Mouse (Mus musculus) left cerebral cortex, adult 6 months (tissue): ENCODE results near the gene Serpind1. TPM values are rescaled to one million over a fixed set of nuclear protein-coding genes. Genes with fewer than 3 reads are reported as not detected.

Experiments used
- long read RNA-seq, 2 experiments: library from polyadenylated mRNA; unstranded; transcript quantifications; one replicate each; pipeline ENCODE4 v2.0.0; 2019 to 2020
- polyA plus RNA-seq: library from polyadenylated mRNA; unstranded; fragments of <200 nt; fragmentation: Nextera tagmentation; gene quantifications from 2 replicates; pipeline ENCODE4 v1.2.3, GENCODE M21; 2021

Gene Serpind1
- 4.2 and 4.4 TPM in 2 replicates for polyA plus RNA-seq
- long read RNA-seq, experiment 1, partial matches to known transcripts, result 24 of 24 reads
- long read RNA-seq, experiment 1, other reads (novel, unspliced or antisense), result 0 of 24 reads
- long read RNA-seq, experiment 2, partial matches to known transcripts, result 4 of 4 reads
- long read RNA-seq, experiment 2, other reads (novel, unspliced or antisense), result 0 of 4 reads

DNA sequence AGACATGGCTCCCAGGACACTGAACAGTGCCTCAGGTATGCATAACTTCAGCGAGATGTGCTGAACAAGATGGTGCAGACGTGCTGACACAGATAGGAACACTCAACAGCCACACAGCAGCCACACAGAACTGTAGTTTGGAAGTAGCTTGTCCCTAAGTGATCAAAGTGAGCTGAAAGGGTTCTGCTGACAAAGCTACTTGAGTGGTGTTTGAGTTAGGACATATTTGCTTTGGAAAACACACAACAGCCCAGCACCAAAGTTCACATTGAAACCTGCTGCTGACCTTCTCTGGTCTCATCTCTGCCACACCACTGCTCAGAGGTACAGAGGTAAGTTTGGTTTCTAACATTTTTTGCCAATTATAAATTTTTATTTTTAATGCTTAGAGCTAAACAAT, at the start of gene Serpind1:
Serpind1 (plus strand) TSS at position 256 of the 400 bp plus-strand sequence.

Other genes starting within 250 kb of the Serpind1 start
- gene Ppil2, start 220.1 kb upstream of the Serpind1 start, polyA plus RNA-seq, result 66.5 and 80.4 TPM in 2 replicates
- gene 2610318N02Rik, start 206.2 kb upstream of the Serpind1 start, polyA plus RNA-seq, result 1.5 and 2.6 TPM in 2 replicates
- gene Sdf2l1, start 199.0 kb upstream of the Serpind1 start, polyA plus RNA-seq, result 36.1 and 38.1 TPM in 2 replicates
- 36.2 and 43.2 TPM in 2 replicates for gene Ydjc, start 186.8 kb upstream of the Serpind1 start, polyA plus RNA-seq
- gene Ccdc116, start 184.1 kb upstream of the Serpind1 start, polyA plus RNA-seq, result 0.81 and 0.87 TPM in 2 replicates
- 103 and 106 TPM in 2 replicates for gene Ube2l3, start 128.7 kb upstream of the Serpind1 start, polyA plus RNA-seq
- 0.22 and 0.34 TPM in 2 replicates for gene Rimbp3, start 122.8 kb upstream of the Serpind1 start, polyA plus RNA-seq
- gene Hic2, start 97.8 kb upstream of the Serpind1 start, polyA plus RNA-seq, result 0.55 and 0.72 TPM in 2 replicates
- gene Tmem191c, start 55.3 kb upstream of the Serpind1 start, polyA plus RNA-seq, result 148 and 162 TPM in 2 replicates
- 6.3 and 7.3 TPM in 2 replicates for gene Snap29, start 74.6 kb downstream of the Serpind1 start, polyA plus RNA-seq
- gene Pi4ka, start 74.9 kb downstream of the Serpind1 start, polyA plus RNA-seq, result 75.4 and 78.1 TPM in 2 replicates
- gene Crkl, start 120.6 kb downstream of the Serpind1 start, polyA plus RNA-seq, result 19.6 and 24.1 TPM in 2 replicates
- 27.3 and 28.4 TPM in 2 replicates for gene Aifm3, start 158.2 kb downstream of the Serpind1 start, polyA plus RNA-seq
- 92.7 and 137 TPM in 2 replicates for gene Lztr1, start 177.3 kb downstream of the Serpind1 start, polyA plus RNA-seq
- gene Thap7, start 199.8 kb downstream of the Serpind1 start, polyA plus RNA-seq, result 58.8 and 69.2 TPM in 2 replicates
- gene Lrrc74b, start 229.9 kb downstream of the Serpind1 start, polyA plus RNA-seq, result 0.68 and 1.0 TPM in 2 replicates
- gene P2rx6, start 230.5 kb downstream of the Serpind1 start, polyA plus RNA-seq, result 1.1 and 1.3 TPM in 2 replicates